Mouse (Mus musculus) small intestine, adult 2 months (tissue): ENCODE measurements around the gene Dcps.
"Not testable (repeated sequence)": the region's sequence is repeated elsewhere in the genome, so short reads cannot be mapped to it uniquely, and the experiment has no call there.

Source experiments
- CTCF ChIP-seq: fragments of 200-500 bp; IDR thresholded peaks from 2 replicates; pipeline ENCODE4 v1.5.1; 2012; ENCODE audit warnings: low read depth, mild to moderate bottlenecking, control low read depth, inconsistent platforms, low read length, moderate library complexity, mixed read lengths; ENCODE audit not compliant: insufficient replicate concordance, insufficient read length; ENCODE audit errors: extremely low read depth
- POLR2A ChIP-seq: fragments of 200-500 bp; IDR thresholded peaks from 2 replicates; pipeline ENCODE4 v1.6.1; 2012; ENCODE audit warnings: low read depth, mild to moderate bottlenecking, control low read depth, inconsistent platforms, low read length, moderate library complexity

DNA sequence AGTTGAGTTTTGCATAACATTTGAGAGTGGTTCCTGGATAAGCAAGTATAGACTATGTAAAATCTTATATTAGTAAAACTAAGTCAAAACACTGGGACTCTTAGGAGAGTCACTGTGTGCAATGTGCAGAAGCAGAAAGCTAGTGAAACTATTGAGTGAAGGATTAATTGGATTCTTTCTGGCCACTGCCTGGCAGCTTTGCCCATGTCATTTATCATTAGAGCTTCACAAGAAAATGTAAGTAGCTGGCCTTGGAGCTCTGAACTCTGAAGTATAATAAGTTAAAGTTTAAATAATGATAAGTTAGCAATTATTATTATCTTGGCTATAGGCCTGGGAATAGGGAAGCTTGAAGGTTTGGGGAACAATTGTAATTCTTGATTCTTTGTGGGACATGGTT lies 27.0 kb downstream of the Dcps start:
- not testable (repeated sequence) for TF ChIP-seq POLR2A, CTCF
